Mouse (Mus musculus) layer of hippocampus, postnatal 14 days (tissue): Measurements from ENCODE around the gene Chek2. TPM values are rescaled to one million over a fixed set of nuclear protein-coding genes. Genes with fewer than 3 reads are reported as not detected.
A peak's percentile ranks its signal among the peaks of the same experiment; 100 is the strongest.
"Not testable (repeated sequence)": the region's sequence is repeated elsewhere in the genome, so short reads cannot be mapped to it uniquely, and the experiment has no call there.

Source experiments
- DNase-seq, 2 experiments: peaks; one replicate each; pipeline ENCODE4 v3.0.0; 2021 to 2022; ENCODE audit warnings: low spot score in 2 of 2, mixed read lengths in 1 of 2
- total RNA-seq, 2 experiments: library from RNA; stranded (reverse); gene quantifications; 2 replicates each; pipeline ENCODE4 v1.2.3; 2021

The Chek2 gene
- total RNA-seq, 2 experiments from 2014 or later = 2.3 to 2.5 TPM

GRCm38 (mm10) chr5:110838016-110838415 is 1.8 kb upstream of the Chek2 start:
- not testable (repeated sequence) for DNase-seq

GRCm38 (mm10) chr5:110839038-110839677 is 621 bp upstream of the Chek2 start:
- DNase-seq = no peak

- DNase-seq = peak; percentile 9 to 14
Observed at GRCm38 (mm10) chr5:110840465-110840864, 686 bp downstream of the Chek2 start.

- DNase-seq = no peak
Observed at GRCm38 (mm10) chr5:110841046-110841862, 1.5 kb downstream of the Chek2 start.

GRCm38 (mm10) chr5:110852990-110853389 is 13.2 kb downstream of the Chek2 start:
- DNase-seq = no peak

GRCm38 (mm10) chr5:110857091-110857490 is 17.3 kb downstream of the Chek2 start:
- no peak for DNase-seq

GRCm38 (mm10) chr5:110859013-110859650 is 19.4 kb downstream of the Chek2 start:
- peak in 1 of 2 experiments; percentile 65 for DNase-seq

GRCm38 (mm10) chr5:110860445-110860844 is 20.7 kb downstream of the Chek2 start:
- no peak for DNase-seq

GRCm38 (mm10) chr5:110868460-110868859 is 28.7 kb downstream of the Chek2 start:
- DNase-seq = no peak

GRCm38 (mm10) chr5:110869242-110869669 is 29.5 kb downstream of the Chek2 start:
- no peak for DNase-seq

- DNase-seq = no peak
Observed at GRCm38 (mm10) chr5:110873160-110873559, 33.4 kb downstream of the Chek2 start.

GRCm38 (mm10) chr5:110874711-110875110 is 34.9 kb downstream of the Chek2 start:
- DNase-seq = no peak

GRCm38 (mm10) chr5:110875286-110875685 is 35.5 kb downstream of the Chek2 start:
- DNase-seq = no peak

- DNase-seq = no peak
Observed at GRCm38 (mm10) chr5:110877666-110878505, 38.1 kb downstream of the Chek2 start.

GRCm38 (mm10) chr5:110878526-110878925 is 38.7 kb downstream of the Chek2 start:
- not testable (repeated sequence) for DNase-seq

- DNase-seq = no peak
Observed at GRCm38 (mm10) chr5:110879042-110879441, 39.3 kb downstream of the Chek2 start.

GRCm38 (mm10) chr5:110879584-110880374 is 40.0 kb downstream of the Chek2 start, which contains the start of gene Ttc28:
TSS of gene Ttc28 (plus strand) at chr5:110879803.
- peak; percentile 88 to 91 for DNase-seq

- no peak for DNase-seq
Observed at GRCm38 (mm10) chr5:110888596-110888995, 48.8 kb downstream of the Chek2 start.

GRCm38 (mm10) chr5:110889945-110890344 is 50.2 kb downstream of the Chek2 start:
- DNase-seq = no peak

- no peak for DNase-seq
Observed at GRCm38 (mm10) chr5:110890561-110890960, 50.8 kb downstream of the Chek2 start.
